Mouse (Mus musculus) neural tube, embryonic 14.5 days (tissue): ENCODE results near the gene Mrpl38. TPM values are rescaled to one million over a fixed set of nuclear protein-coding genes. Genes with fewer than 3 reads are reported as not detected.

ENCODE experiments used
- ATAC-seq: fragments of 200-750 bp; cut with Nextera tagmentation; 2 replicates; pipeline ENCODE4 v1.8.0; 2017; ENCODE audit warnings: low read depth, mild to moderate bottlenecking, moderate TSS enrichment, moderate library complexity
- H3K27ac ChIP-seq: fragments of 300-500 bp; sonication (generic); 2 replicates; pipeline ENCODE4 v1.5.1; 2014; ENCODE audit warnings: low read depth, mild to moderate bottlenecking, control low read depth, low read length, moderate library complexity, mixed read lengths
- H3K27me3 ChIP-seq: fragments of 300-500 bp; sonication (generic); 2 replicates; pipeline ENCODE4 v1.6.1; 2014; ENCODE audit warnings: low read length; ENCODE audit not compliant: control insufficient read depth, insufficient read depth
- H3K36me3 ChIP-seq: fragments of 300-500 bp; sonication (generic); 2 replicates; pipeline ENCODE4 v1.6.1; 2014; ENCODE audit warnings: low read length, mixed read lengths; ENCODE audit not compliant: control insufficient read depth, insufficient read depth
- H3K4me1 ChIP-seq: fragments of 300-500 bp; sonication (generic); 2 replicates; pipeline ENCODE4 v1.6.1; 2014; ENCODE audit warnings: low read length; ENCODE audit not compliant: control insufficient read depth, insufficient read depth
- H3K4me2 ChIP-seq: fragments of 300-500 bp; sonication (generic); 2 replicates; pipeline ENCODE4 v1.6.1; 2014; ENCODE audit warnings: mild to moderate bottlenecking, low read depth, low read length, control low read depth
- H3K4me3 ChIP-seq: fragments of 300-500 bp; sonication (generic); 2 replicates; pipeline ENCODE4 v1.5.1; 2014; ENCODE audit warnings: low read depth, low read length, control low read depth, mixed read lengths
- H3K9ac ChIP-seq: fragments of 300-500 bp; sonication (generic); replicated peaks from 2 replicates; pipeline ENCODE4 v1.6.1; 2014; ENCODE audit warnings: low read depth, mild to moderate bottlenecking, control low read depth, low read length, mixed read lengths
- H3K9me3 ChIP-seq: fragments of 300-500 bp; sonication (generic); 2 replicates; pipeline ENCODE4 v1.6.1; 2016; ENCODE audit warnings: low read length; ENCODE audit not compliant: control insufficient read depth
- WGBS: fragments of 180-500 bp; shearing (Covaris S2); extraction: QIAGEN DNeasy Blood & Tissue Kit; methylation state at CpG from one replicate; pipeline ENCODE4 v1.1.7; 2014; 5-methylcytosine and 5-hydroxymethylcytosine counted together
- polyA plus RNA-seq: library from polyadenylated mRNA; unstranded; fragments of >200 nt; fragmentation: Nextera tagmentation; extraction: Ambion mirVana; gene quantifications from 2 replicates; pipeline ENCODE4 v1.2.1, GENCODE M21; 2014

Gene Mrpl38
- 81.5 and 91.0 TPM in 2 replicates for polyA plus RNA-seq

GRCm38 (mm10) chr11:116138468-116139138 lies at the start of gene Mrpl38:
Gene Mrpl38, minus strand, starts transcription at chr11:116138868.
- peak within 1 kb of the TSS; percentile 90 for H3K4me3 ChIP-seq
- peak; percentile 97 for ATAC-seq
- H3K9ac ChIP-seq = peak within 1 kb of the TSS; percentile 74
- peak within 1 kb of the TSS; percentile 55 for H3K27ac ChIP-seq
- no peaks in the 10 kb centered on the region for H3K9me3 ChIP-seq
- H3K36me3 ChIP-seq = peaks cover 23% of the 10 kb centered on the region
- WGBS = under 1% methylated on average over 59 of the region's 60 CpGs
- no peaks in the 10 kb centered on the region for H3K27me3 ChIP-seq
- peak within 1 kb of the TSS; percentile 61 for H3K4me2 ChIP-seq
- peaks cover 7% of the 10 kb centered on the region; the same call in 1 of the 2 replicates for H3K4me1 ChIP-seq

- peaks cover 32% of the 10 kb centered on the region for H3K36me3 ChIP-seq
Observed at GRCm38 (mm10) chr11:116187226-116187930, 48.7 kb upstream of the Mrpl38 start.

GRCm38 (mm10) chr11:116186360-116186759 lies 47.7 kb upstream of the Mrpl38 start:
- H3K4me1 ChIP-seq = no peaks in the 10 kb centered on the region
- no peak overlapping the region for H3K27ac ChIP-seq
- peaks cover 32% of the 10 kb centered on the region for H3K36me3 ChIP-seq
- no peak overlapping the region for H3K4me3 ChIP-seq
- H3K9me3 ChIP-seq = no peaks in the 10 kb centered on the region
- 94% methylated on average over 11 of the region's 11 CpGs for WGBS
- H3K4me2 ChIP-seq = no peak overlapping the region
- no peak for ATAC-seq
- H3K27me3 ChIP-seq = no peaks in the 10 kb centered on the region
- no peak overlapping the region for H3K9ac ChIP-seq

More at GRCm38 (mm10) chr11:116187226-116187930, 48.7 kb upstream of the Mrpl38 start:
- no peak overlapping the region for H3K4me2 ChIP-seq
- H3K27me3 ChIP-seq = no peaks in the 10 kb centered on the region
- no peaks in the 10 kb centered on the region for H3K4me1 ChIP-seq
- no peak overlapping the region for H3K4me3 ChIP-seq
- ATAC-seq = no peak
- H3K9ac ChIP-seq = no peak overlapping the region
- no peaks in the 10 kb centered on the region for H3K9me3 ChIP-seq
- WGBS = 47% methylated on average over 11 of the region's 11 CpGs
- 0 out of 2 replicates have a peak overlapping the region, but pooled peaks have one; percentile 5 for H3K27ac ChIP-seq

GRCm38 (mm10) chr11:116185836-116186235 lies 47.2 kb upstream of the Mrpl38 start:
- 87% methylated on average over 3 of the region's 3 CpGs for WGBS
- no peak overlapping the region for H3K27ac ChIP-seq
- no peak for ATAC-seq
- H3K4me2 ChIP-seq = no peak overlapping the region
- H3K36me3 ChIP-seq = peaks cover 32% of the 10 kb centered on the region
- H3K4me3 ChIP-seq = no peak overlapping the region
- no peaks in the 10 kb centered on the region for H3K9me3 ChIP-seq
- H3K9ac ChIP-seq = no peak overlapping the region
- no peaks in the 10 kb centered on the region for H3K4me1 ChIP-seq
- no peaks in the 10 kb centered on the region for H3K27me3 ChIP-seq

GRCm38 (mm10) chr11:116178411-116179121 lies 39.9 kb upstream of the Mrpl38 start:
- H3K27me3 ChIP-seq = no peaks in the 10 kb centered on the region
- no peaks in the 10 kb centered on the region for H3K9me3 ChIP-seq
- no peak overlapping the region for H3K27ac ChIP-seq
- ATAC-seq = no peak
- peaks cover 61% of the 10 kb centered on the region for H3K36me3 ChIP-seq
- no peak overlapping the region for H3K4me2 ChIP-seq
- H3K9ac ChIP-seq = no peak overlapping the region
- WGBS = 90% methylated on average over 20 of the region's 20 CpGs
- H3K4me1 ChIP-seq = no peaks in the 10 kb centered on the region
- H3K4me3 ChIP-seq = no peak overlapping the region

- Histone ChIP-seq H3K4me3 (no peak overlapping the region), H3K36me3 (peaks cover 75% of the 10 kb centered on the region), H3K27ac (no peak overlapping the region), H3K27me3 (no peaks in the 10 kb centered on the region), H3K9ac (no peak overlapping the region), H3K4me1 (no peaks in the 10 kb centered on the region), H3K4me2 (no peak overlapping the region), H3K9me3 (no peaks in the 10 kb centered on the region)
- 95% methylated on average over 7 of the region's 7 CpGs for whole genome bisulfite sequencing
- ATAC-seq = no peak
Observed at GRCm38 (mm10) chr11:116176010-116176409, 37.3 kb upstream of the Mrpl38 start.

- ATAC-seq = no peak
- Histone ChIP-seq H3K9me3 (no peaks in the 10 kb centered on the region), H3K27me3 (no peaks in the 10 kb centered on the region), H3K4me3 (no peak overlapping the region), H3K9ac (no peak overlapping the region), H3K4me2 (no peak overlapping the region), H3K4me1 (no peaks in the 10 kb centered on the region), H3K27ac (no peak overlapping the region), H3K36me3 (peaks cover 69% of the 10 kb centered on the region)
- WGBS = 94% methylated on average over 22 of the region's 22 CpGs
Observed at GRCm38 (mm10) chr11:116174775-116175448, 36.2 kb upstream of the Mrpl38 start.

- Histone ChIP-seq H3K27ac (no peak overlapping the region), H3K9me3 (no peaks in the 10 kb centered on the region), H3K27me3 (no peaks in the 10 kb centered on the region), H3K4me2 (no peak overlapping the region), H3K36me3 (peaks cover 47% of the 10 kb centered on the region), H3K9ac (no peak overlapping the region), H3K4me3 (no peak overlapping the region), H3K4me1 (peaks cover 6% of the 10 kb centered on the region)
- WGBS = 84% methylated on average over 2 of the region's 2 CpGs
- ATAC-seq = no peak
Observed at GRCm38 (mm10) chr11:116171959-116172358, 33.3 kb upstream of the Mrpl38 start.
